Mouse (Mus musculus): Measurements from ENCODE around the gene Atad2b.

- TF ChIP-seq ZNF384 (IDR thresholded peaks at IDR 0.05; ENCODE audit: low read depth, low read length) (no peak), ZC3H11A (IDR thresholded peaks at IDR 0.05; ENCODE audit: borderline replicate concordance, low read depth, low read length) (no peak)
Measured at GRCm38 (mm10) chr12:4874161-4874927, 42.8 kb upstream of the Atad2b start, which contains the start of gene Mfsd2b.

Measured in ES-E14 (cell line).